Mouse (Mus musculus) cerebellum, adult 9-11 months (tissue): ENCODE results near the gene Tldc2.

Experiments
- DNase-seq: peaks from one replicate; pipeline ENCODE4 v3.0.0; 2022

Gene Tldc2

DNA sequence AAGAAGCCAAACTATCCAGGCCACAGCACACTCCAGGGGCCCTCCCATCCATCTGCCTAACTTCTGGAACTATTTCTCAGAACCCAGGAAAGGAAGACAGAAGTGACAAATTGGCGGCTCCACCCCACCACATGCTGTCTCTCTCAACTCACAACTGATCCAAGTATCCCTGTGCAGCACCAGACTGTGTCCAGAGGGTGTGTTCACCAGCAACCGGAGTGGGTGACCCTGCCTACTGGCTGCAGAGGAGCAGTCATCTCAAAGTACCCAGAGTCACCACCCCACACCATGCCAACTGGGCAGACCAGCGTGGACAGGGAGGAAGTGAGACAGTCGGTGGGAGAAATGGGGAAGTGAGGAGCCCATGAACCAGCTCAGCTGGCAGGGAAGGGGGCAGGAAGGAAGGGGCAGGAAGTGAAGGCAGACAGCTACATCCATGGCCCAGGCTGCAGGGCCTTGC lies 23.6 kb upstream of the Tldc2 start:
- peak; percentile 77 for DNase-seq

GRCm38 (mm10) chr2:157064136-157064535 lies 22.7 kb upstream of the Tldc2 start:
- peak; percentile 69 for DNase-seq

- DNase-seq: peak; percentile 52
Observed at GRCm38 (mm10) chr2:157064978-157065878, 21.6 kb upstream of the Tldc2 start.

DNA sequence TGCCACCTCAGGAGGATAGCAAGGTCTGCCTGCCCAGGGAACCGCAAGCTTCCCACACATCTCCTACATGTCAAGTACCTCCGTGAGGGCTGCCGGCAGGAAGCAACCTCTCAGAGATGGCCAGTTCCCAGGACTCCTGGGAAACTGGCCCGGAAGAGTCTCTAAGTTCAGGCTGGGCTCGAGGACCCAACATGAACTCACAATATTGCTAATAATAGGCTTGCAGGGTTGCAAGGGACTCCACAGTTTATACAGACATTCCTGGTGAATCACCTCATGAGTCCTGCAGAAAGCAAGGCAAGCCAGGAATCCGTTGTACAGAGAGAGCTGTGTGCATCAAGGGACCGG lies 21.0 kb upstream of the Tldc2 start:
- DNase-seq: peak; percentile 60

- peak; percentile 56 for DNase-seq
Observed at GRCm38 (mm10) chr2:157066731-157067430, 20.0 kb upstream of the Tldc2 start.

- peak; percentile 85 for DNase-seq
Observed at GRCm38 (mm10) chr2:157068701-157069354, 18.0 kb upstream of the Tldc2 start.

DNA sequence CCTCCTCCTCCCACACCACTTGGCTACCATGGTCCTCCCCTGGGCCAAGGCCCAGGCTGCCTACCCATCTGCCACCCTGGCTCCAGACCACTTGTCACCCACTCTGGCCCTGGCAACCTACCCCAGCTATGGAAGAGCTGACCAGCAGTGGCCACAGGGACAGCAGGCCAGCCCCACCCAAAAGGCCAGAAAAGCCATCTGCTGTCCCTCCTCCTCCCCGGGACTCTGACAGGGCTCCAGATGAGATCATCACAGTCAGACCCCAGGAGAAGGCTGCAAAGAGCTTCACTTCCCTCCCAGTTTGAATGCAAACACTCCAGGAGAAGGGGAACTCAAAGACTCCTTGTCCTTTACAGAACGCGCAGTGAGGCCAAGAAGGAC lies 17.5 kb upstream of the Tldc2 start:
- DNase-seq: peak; percentile 99

GRCm38 (mm10) chr2:157069755-157070315 lies 17.0 kb upstream of the Tldc2 start:
- DNase-seq: no peak

DNA sequence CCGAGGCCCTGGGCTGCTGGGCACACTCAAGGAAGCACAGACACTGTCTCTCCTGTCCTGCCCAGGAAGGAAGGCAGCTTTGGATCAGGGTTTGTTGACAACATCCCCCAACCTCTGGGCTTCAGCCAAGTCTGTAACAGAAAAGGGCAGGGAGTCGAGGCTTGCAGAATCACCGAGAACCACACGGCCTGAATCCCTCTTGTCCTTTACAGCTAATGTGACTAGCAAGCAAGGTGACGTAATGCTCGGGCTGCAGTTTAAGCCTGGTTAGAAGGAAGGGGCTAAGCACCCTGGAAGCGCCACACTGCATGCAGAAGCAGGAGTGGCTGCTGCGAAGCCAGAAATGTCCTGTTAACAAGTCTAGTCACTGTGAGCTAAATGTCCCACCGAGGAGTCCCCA lies 16.5 kb upstream of the Tldc2 start:
- DNase-seq: peak; percentile 80

DNA sequence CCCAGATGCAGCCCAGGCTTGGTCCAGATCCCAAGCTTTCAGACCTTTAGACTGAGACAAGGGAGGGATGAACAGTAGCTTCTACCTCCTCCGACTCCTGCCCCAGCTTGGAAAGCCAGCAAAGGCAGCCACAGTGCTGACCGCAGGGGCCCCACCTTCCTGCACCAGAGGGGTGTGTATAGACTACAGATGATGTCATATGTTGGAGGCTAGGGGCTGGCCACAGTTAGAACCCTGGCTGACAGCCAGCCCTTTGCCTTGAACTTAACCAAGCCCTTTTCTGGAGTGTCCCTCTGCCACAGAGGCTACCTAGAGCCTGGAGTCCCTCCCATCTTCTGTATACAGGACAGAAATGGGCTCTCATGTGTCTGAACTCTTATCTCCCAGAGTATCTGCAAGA lies 15.3 kb upstream of the Tldc2 start:
- peak; percentile 85 for DNase-seq

- DNase-seq: peak; percentile 58
Observed at GRCm38 (mm10) chr2:157072316-157072990, 14.4 kb upstream of the Tldc2 start.

DNA sequence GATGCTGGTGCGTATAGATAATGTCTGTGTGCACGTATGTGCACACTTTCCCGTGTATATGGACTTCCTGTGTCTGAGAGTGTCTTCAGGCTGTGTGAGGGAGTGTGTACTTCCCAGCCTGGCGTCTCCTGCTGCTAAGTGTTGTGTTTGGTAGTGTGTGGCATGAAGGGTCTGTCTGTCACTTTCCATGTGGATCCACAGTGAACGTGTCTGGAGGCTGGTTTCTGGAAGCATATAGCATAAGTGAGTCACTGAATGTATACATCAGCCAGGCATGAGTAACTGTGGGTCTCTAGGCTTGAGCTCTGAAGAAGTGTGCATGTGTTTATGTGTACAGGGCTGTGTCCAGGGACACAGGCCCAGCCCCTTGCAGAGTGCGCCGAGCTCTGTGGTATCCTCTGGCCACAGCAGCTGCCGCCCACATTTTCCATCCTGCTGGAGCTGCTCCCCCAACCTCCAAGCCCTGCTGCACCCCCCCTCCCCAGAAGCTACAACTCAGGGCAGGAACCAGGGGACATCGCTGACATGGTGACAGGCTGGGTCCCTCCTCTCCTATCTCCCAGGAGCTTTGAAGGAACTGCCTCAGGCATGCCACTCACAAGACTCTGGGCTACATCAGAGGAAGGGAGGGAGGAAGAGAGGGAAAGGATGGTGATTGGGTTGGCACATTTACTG lies 13.3 kb upstream of the Tldc2 start:
- DNase-seq: peak; percentile 63

- DNase-seq: peak; percentile 95
Observed at GRCm38 (mm10) chr2:157074186-157074724, 12.6 kb upstream of the Tldc2 start.

DNA sequence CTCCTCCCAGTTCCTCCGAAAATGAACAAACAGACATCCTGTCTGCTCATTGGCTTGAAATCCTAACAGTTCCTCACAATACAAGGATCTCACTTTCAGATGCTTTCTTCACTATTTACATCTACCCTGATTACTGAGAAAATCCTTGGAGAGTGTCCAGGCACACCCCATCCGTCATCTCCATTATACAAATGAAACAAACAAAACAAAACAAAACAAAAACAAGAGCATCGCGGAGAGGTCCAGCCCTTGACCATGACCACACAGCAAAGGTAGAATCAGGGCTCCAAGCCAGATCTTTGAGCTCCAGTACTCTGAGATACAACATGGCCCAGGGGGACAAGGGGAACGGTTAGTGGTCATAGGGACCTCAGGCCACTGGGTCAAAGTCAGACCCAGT lies 12.1 kb upstream of the Tldc2 start:
- DNase-seq: peak; percentile 63

- peak; percentile 56 for DNase-seq
Observed at GRCm38 (mm10) chr2:157075226-157075625, 11.6 kb upstream of the Tldc2 start.

DNA sequence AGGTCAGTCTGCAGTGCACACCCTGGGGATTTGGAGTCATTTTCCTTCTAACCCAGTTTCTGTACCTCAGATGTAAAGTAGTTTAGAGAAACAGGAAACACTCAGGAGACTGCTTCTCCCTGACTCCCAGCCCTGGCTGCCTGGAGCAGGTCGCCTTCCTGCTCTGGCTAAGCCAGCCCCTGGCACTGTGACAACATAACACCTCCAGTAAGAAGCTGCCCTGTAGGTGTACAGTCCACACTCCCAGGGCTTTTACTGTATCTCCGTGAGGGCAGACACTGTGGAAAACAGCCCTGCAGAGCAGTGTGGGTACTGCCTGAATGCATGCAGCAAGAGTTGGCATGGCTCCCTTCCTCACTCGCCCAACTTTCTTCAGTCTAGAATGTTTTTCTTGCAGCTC lies 11.2 kb upstream of the Tldc2 start:
- peak; percentile 90 for DNase-seq

DNA sequence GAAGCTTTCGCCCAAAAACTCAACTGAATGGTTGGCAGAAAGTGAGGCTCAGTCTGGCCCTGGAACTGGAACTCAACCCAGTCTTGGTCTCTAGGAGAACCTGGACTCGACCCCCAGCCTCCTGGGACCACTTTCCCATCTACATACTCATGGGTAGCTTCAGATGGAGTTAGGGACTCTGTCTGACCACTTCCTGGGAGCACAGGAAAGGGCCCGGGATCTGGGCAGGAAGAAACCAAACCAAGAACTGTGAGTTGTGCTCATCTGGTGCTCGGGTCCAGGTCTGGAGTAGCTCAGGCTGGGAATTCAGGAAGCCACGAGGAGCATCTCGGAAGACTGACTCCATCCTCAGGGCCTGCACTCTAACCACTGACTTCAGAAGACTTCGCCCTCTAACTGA lies 10.3 kb upstream of the Tldc2 start:
- DNase-seq: peak; percentile 61

GRCm38 (mm10) chr2:157077160-157077559 lies 9.7 kb upstream of the Tldc2 start:
- DNase-seq: peak; percentile 88

DNA sequence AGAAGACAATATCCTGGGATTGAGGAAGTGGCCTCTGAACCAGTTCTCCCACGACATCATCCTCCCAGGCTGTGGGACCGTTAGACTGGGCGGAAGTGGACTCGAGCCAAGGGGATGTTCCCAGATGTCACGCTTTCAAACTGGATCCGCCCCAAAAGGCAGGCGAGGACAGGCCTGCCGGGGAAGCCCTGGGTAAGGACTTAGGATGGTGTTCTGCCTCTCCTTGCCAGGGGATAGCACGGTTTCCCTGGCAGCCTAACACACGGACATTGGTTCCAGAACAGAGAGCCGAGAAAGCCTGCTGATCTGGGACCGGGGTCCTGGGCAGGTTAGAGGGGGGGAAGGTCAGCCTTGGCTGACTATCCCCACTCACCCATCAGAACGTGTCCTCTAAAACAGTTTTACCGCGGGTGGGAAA lies 9.2 kb upstream of the Tldc2 start:
- peak; percentile 81 for DNase-seq

DNA sequence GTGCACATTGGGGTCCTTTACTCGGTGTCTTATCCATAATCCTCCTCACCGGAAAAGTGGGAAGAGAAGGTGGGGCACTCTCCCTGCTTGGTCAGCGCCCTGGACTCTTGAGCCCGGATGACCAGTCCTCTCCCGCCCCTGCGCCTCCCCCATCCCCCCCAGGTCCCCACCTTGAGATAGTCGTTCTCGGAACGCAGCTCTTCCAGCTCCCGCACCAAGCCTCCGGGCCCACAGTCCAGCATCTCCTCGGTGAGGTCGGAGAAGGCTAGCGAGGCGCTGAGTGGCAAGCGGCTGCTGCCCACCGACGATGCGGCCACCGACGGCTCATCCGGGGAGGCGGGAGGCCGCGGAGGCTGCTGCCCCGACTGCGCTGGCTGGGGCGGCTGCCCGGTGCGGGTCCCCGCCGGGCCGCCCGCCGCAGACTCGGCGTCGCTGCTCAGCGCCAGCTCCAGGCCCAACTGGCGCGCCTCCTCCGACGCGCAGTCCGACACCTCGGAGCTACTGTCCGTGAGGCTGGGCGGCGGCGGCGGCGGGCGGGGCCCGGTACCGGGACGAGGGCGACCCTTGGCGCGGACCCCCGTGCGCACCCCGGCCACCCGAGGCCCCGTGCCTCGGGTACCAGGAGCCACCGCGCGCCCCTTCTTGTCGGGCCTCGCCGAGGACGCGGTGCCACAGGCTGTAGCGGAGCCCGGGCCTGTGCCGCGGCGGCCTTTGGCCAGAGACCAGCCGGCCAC lies 8.6 kb upstream of the Tldc2 start:
- peak; percentile 70 for DNase-seq
